Mouse (Mus musculus) heart, postnatal 0 days (tissue): ENCODE results near the gene Cyb561d1.

Source experiments
- CTCF ChIP-seq: IDR thresholded peaks from 2 replicates; pipeline ENCODE4 v1.5.1; 2016; ENCODE audit warnings: antibody characterized with exemption, control low read depth, low read depth
- EP300 ChIP-seq: IDR thresholded peaks from 2 replicates; pipeline ENCODE4 v1.6.1; 2016; ENCODE audit warnings: antibody characterized with exemption, low read depth

DNA sequence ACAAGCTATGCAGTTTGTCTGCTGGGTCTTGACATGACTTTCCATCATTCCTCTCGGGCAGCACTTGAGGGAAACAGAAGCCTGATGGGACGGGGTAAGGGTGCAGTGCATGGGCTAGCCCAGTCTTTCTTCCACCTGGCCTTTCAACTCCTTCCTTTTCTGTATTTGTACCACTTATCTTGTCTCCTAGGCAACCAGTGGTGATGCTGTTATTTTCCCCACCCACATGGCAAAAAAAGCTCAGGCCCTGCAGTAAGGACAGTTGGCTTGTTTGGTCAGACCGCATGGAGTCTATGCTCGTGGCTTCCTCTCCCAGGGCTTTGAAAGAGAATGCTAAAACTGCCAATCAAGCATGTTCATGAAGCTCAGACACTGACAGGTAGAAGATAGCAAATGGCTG, 7.3 kb downstream of the Cyb561d1 start:
- TF ChIP-seq EP300 (no peak), CTCF (no peak)
